Mouse (Mus musculus) embryonic facial prominence, embryonic 14.5 days (tissue): Measurements from ENCODE around the gene Bicdl2. TPM values are rescaled to one million over a fixed set of nuclear protein-coding genes. Genes with fewer than 3 reads are reported as not detected.
A peak's percentile ranks its signal among the peaks of the same experiment; 100 is the strongest.

ENCODE experiments used
- ATAC-seq: fragments of 200-750 bp; cut with Nextera tagmentation; 2 replicates; pipeline ENCODE4 v1.8.0; 2017; ENCODE audit warnings: low read depth, moderate number of reproducible peaks, moderate TSS enrichment
- DNase-seq: peaks from one replicate; pipeline ENCODE4 v3.0.0-alpha.2; 2015; ENCODE audit warnings: low spot score
- H3K27ac ChIP-seq: fragments of 300-500 bp; sonication (generic); replicated peaks from 2 replicates; pipeline ENCODE4 v1.5.1; 2014; ENCODE audit warnings: low read depth, mild to moderate bottlenecking, low read length, moderate library complexity
- H3K27me3 ChIP-seq: fragments of 300-500 bp; sonication (generic); replicated peaks from 2 replicates; pipeline ENCODE4 v1.6.1; 2014; ENCODE audit warnings: low read length; ENCODE audit not compliant: control insufficient read depth, insufficient read depth
- H3K36me3 ChIP-seq: fragments of 300-500 bp; sonication (generic); 2 replicates; pipeline ENCODE4 v1.6.1; 2014; ENCODE audit warnings: low read length, mixed read lengths; ENCODE audit not compliant: control insufficient read depth, insufficient read depth
- H3K4me1 ChIP-seq: fragments of 300-500 bp; sonication (generic); 2 replicates; pipeline ENCODE4 v1.6.1; 2014; ENCODE audit warnings: antibody characterized with exemption, low read length; ENCODE audit not compliant: control insufficient read depth, insufficient read depth
- H3K4me2 ChIP-seq: fragments of 300-500 bp; sonication (generic); 2 replicates; pipeline ENCODE4 v1.6.1; 2014; ENCODE audit warnings: low read depth, mild to moderate bottlenecking, low read length, moderate library complexity, mixed read lengths
- H3K4me3 ChIP-seq: fragments of 300-500 bp; sonication (generic); 2 replicates; pipeline ENCODE4 v1.5.1; 2014; ENCODE audit warnings: low read depth, mild to moderate bottlenecking, low read length
- H3K9ac ChIP-seq: fragments of 300-500 bp; sonication (generic); 2 replicates; pipeline ENCODE4 v1.6.1; 2014; ENCODE audit warnings: low read depth, mild to moderate bottlenecking, low read length, moderate library complexity, mixed read lengths
- H3K9me3 ChIP-seq: fragments of 300-500 bp; sonication (generic); 2 replicates; pipeline ENCODE4 v1.6.1; 2016; ENCODE audit warnings: low read length; ENCODE audit not compliant: control insufficient read depth
- WGBS: fragments of 180-500 bp; shearing (Covaris S2); extraction: QIAGEN DNeasy Blood & Tissue Kit; methylation state at CpG from one replicate; pipeline ENCODE4 v1.1.7; 2014; 5-methylcytosine and 5-hydroxymethylcytosine counted together
- polyA plus RNA-seq: library from polyadenylated mRNA; unstranded; fragments of >200 nt; fragmentation: Nextera tagmentation; extraction: Ambion mirVana; gene quantifications from 2 replicates; pipeline ENCODE4 v1.2.1, GENCODE M21; 2014

The Bicdl2 gene
- polyA plus RNA-seq, 1 experiment from 2014 or later, result 3.9 TPM

- Histone ChIP-seq H3K9ac (no peak overlapping the region), H3K36me3 (peaks cover 42% of the 10 kb centered on the region), H3K4me3 (no peak overlapping the region), H3K9me3 (no peaks in the 10 kb centered on the region), H3K4me1 (peaks cover 16% of the 10 kb centered on the region), H3K27me3 (no peaks in the 10 kb centered on the region), H3K4me2 (no peak overlapping the region), H3K27ac (no peak overlapping the region)
- WGBS, result 81% methylated on average over 7 of the region's 7 CpGs
- no peak for ATAC-seq
- DNase-seq, result no peak
Observed at GRCm38 (mm10) chr17:23670516-23671074, 10.3 kb downstream of the Bicdl2 start.

- DNase-seq, result no peak
- H3K4me1 ChIP-seq, result peaks cover 25% of the 10 kb centered on the region
- ATAC-seq, result no peak
- H3K9ac ChIP-seq, result no peak overlapping the region
- H3K27me3 ChIP-seq, result peaks cover 6% of the 10 kb centered on the region; the same call in 1 of the 2 replicates
- no peak overlapping the region for H3K4me2 ChIP-seq
- peaks cover 38% of the 10 kb centered on the region for H3K36me3 ChIP-seq
- 100% methylated on average over 3 of the region's 3 CpGs for WGBS
- no peak overlapping the region for H3K27ac ChIP-seq
- no peak overlapping the region for H3K4me3 ChIP-seq
- H3K9me3 ChIP-seq, result no peaks in the 10 kb centered on the region
Observed at GRCm38 (mm10) chr17:23671519-23671918, 11.2 kb downstream of the Bicdl2 start.

GRCm38 (mm10) chr17:23672761-23673160 is 12.5 kb downstream of the Bicdl2 start:
- no peak overlapping the region for H3K27ac ChIP-seq
- no peak overlapping the region for H3K9ac ChIP-seq
- peaks cover 11% of the 10 kb centered on the region; the same call in 1 of the 2 replicates for H3K27me3 ChIP-seq
- ATAC-seq, result no peak
- peak overlapping the region; percentile 97 for H3K4me2 ChIP-seq
- H3K36me3 ChIP-seq, result peaks cover 27% of the 10 kb centered on the region
- peaks cover 30% of the 10 kb centered on the region for H3K4me1 ChIP-seq
- peak overlapping the region; percentile 60 for H3K4me3 ChIP-seq
- no peaks in the 10 kb centered on the region for H3K9me3 ChIP-seq
- 62% methylated on average over 3 of the region's 3 CpGs for WGBS
- no peak for DNase-seq

- peak; percentile 99 for DNase-seq
- peak within 1 kb of the TSS; percentile 60 for H3K4me3 ChIP-seq
- peaks cover 17% of the 10 kb centered on the region for H3K27me3 ChIP-seq
- ATAC-seq, result peak; percentile 95
- no peaks in the 10 kb centered on the region for H3K9me3 ChIP-seq
- peak within 1 kb of the TSS; percentile 63 for H3K9ac ChIP-seq
- peaks cover 21% of the 10 kb centered on the region for H3K36me3 ChIP-seq
- peak within 1 kb of the TSS; percentile 97 for H3K4me2 ChIP-seq
- H3K4me1 ChIP-seq, result peaks cover 30% of the 10 kb centered on the region
- H3K27ac ChIP-seq, result peak within 1 kb of the TSS; percentile 77
- WGBS, result under 1% methylated on average over 39 of the region's 45 CpGs
Observed at GRCm38 (mm10) chr17:23673424-23674073, 13.2 kb downstream of the Bicdl2 start, which contains the start of the genes Hcfc1r1 and Thoc6. TSS of gene Hcfc1r1 (plus strand) at chr17:23673596. TSS of gene Thoc6 (minus strand) at chr17:23673882.

- H3K36me3 ChIP-seq, result peaks cover 13% of the 10 kb centered on the region
- no peak for DNase-seq
- peaks cover 26% of the 10 kb centered on the region for H3K27me3 ChIP-seq
- H3K9ac ChIP-seq, result peak overlapping the region; percentile 63
- 30% methylated on average over 9 of the region's 9 CpGs for WGBS
- H3K27ac ChIP-seq, result peak overlapping the region; percentile 33; the same call in 1 of the 2 replicates
- no peaks in the 10 kb centered on the region for H3K9me3 ChIP-seq
- no peak for ATAC-seq
- peak overlapping the region; percentile 60 for H3K4me3 ChIP-seq
- H3K4me1 ChIP-seq, result peaks cover 30% of the 10 kb centered on the region
- peak overlapping the region; percentile 97 for H3K4me2 ChIP-seq
Observed at GRCm38 (mm10) chr17:23674271-23674952, 14.1 kb downstream of the Bicdl2 start.

- ATAC-seq (no peak), DNase-seq (no peak)
- Histone ChIP-seq H3K4me1 (peaks cover 30% of the 10 kb centered on the region), H3K27ac (0 out of 2 replicates have a peak overlapping the region, but pooled peaks have one; percentile 1), H3K9ac (peak overlapping the region; percentile 63; the same call in 1 of the 2 replicates), H3K9me3 (no peaks in the 10 kb centered on the region), H3K4me3 (peak overlapping the region; percentile 60), H3K4me2 (peak overlapping the region; percentile 97), H3K27me3 (peaks cover 33% of the 10 kb centered on the region), H3K36me3 (peaks cover 6% of the 10 kb centered on the region)
- WGBS, result 38% methylated on average over 5 of the region's 5 CpGs
Observed at GRCm38 (mm10) chr17:23675127-23675526, 14.8 kb downstream of the Bicdl2 start.

- Histone ChIP-seq H3K9ac (peak overlapping the region; percentile 62; the same call in 1 of the 2 replicates), H3K27ac (no peak overlapping the region), H3K4me2 (peak overlapping the region; percentile 97), H3K4me3 (peak overlapping the region; percentile 56), H3K27me3 (peaks cover 39% of the 10 kb centered on the region), H3K36me3 (no peaks in the 10 kb centered on the region), H3K4me1 (peaks cover 30% of the 10 kb centered on the region), H3K9me3 (no peaks in the 10 kb centered on the region)
- WGBS, result 11% methylated on average over 14 of the region's 15 CpGs
- ATAC-seq (no peak), DNase-seq (no peak)
Observed at GRCm38 (mm10) chr17:23675564-23676281, 15.4 kb downstream of the Bicdl2 start.

GRCm38 (mm10) chr17:23676473-23677031 is 16.2 kb downstream of the Bicdl2 start:
- Histone ChIP-seq H3K4me2 (peak overlapping the region; percentile 97), H3K36me3 (no peaks in the 10 kb centered on the region), H3K4me1 (peaks cover 30% of the 10 kb centered on the region), H3K9ac (peak overlapping the region; percentile 62), H3K9me3 (no peaks in the 10 kb centered on the region), H3K27me3 (peaks cover 47% of the 10 kb centered on the region), H3K27ac (no peak overlapping the region), H3K4me3 (peak overlapping the region; percentile 56)
- no peak for DNase-seq
- 0% methylated on average over 14 of the region's 37 CpGs for WGBS
- no peak for ATAC-seq
